Mouse (Mus musculus): ENCODE data around the gene Nckap5l. TPM values are rescaled to one million over a fixed set of nuclear protein-coding genes. Genes with fewer than 3 reads are reported as not detected.
A peak's percentile ranks its signal among the peaks of the same experiment; 100 is the strongest.

The Nckap5l gene
- polyA plus RNA-seq, 1 experiment = 18.6 TPM

GRCm38 (mm10) chr15:99498356-99498755, 40.8 kb upstream of the Nckap5l start:
- H3K4me1 ChIP-seq (ENCODE audit: control insufficient read depth, insufficient read depth, low read length) = peaks cover 3% of the 10 kb centered on the region; the same call in 1 of the 2 replicates
- no peak overlapping the region for H3K4me3 ChIP-seq (ENCODE audit: insufficient read depth, low read length)

DNA sequence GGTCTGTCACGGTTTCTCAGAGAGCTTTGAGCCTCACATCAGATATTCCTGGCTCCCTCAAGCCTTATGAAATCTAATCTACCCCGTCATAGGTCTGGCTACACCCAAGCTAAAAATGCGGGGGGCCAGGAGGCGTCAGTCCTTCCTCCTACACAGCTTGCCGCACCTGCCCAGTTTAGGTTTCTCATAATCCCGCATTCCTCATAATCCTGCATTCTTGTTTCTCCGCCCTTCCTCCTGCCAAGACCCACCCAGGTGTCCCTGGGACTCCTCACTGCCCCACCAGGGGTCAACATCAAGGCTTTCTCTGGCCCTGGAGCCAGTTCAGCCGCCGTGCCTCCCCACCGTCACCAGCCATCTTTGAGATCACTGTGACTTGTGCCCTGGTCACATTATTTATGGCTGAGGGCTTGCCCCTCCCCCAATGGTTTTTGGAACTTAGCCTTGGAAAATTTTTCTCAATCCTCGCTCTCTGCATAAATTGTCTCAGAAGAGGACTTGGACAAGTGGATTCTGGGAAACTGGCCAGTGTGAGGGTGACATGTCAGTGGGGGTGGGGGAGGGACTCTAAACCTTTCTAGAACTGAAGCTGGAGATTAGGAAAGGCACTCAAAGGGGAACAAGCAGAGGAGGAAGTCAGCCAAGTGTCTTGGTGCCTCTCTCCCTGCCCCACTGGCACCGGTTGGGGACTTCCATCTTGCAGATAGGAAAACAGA, 40.1 kb upstream of the Nckap5l start:
- H3K27ac ChIP-seq (ENCODE audit: insufficient read depth, low read length) = peak overlapping the region; percentile 41
- no peak overlapping the region for H3K4me3 ChIP-seq (ENCODE audit: insufficient read depth, low read length)
- H3K4me1 ChIP-seq (ENCODE audit: control insufficient read depth, insufficient read depth, low read length) = peaks cover 3% of the 10 kb centered on the region; the same call in 1 of the 2 replicates
- TF ChIP-seq CTCF (IDR thresholded peaks at IDR 0.05; ENCODE audit: borderline replicate concordance, insufficient read depth, low read length) = no peak
- no peak for TF ChIP-seq POLR2A (IDR thresholded peaks at IDR 0.05; ENCODE audit: low read depth, low read length)

More at GRCm38 (mm10) chr15:99498356-99498755, 40.8 kb upstream of the Nckap5l start:
- H3K27ac ChIP-seq (ENCODE audit: insufficient read depth, low read length) = no peak overlapping the region
- TF ChIP-seq CTCF (IDR thresholded peaks at IDR 0.05; ENCODE audit: borderline replicate concordance, insufficient read depth, low read length) (no peak), POLR2A (IDR thresholded peaks at IDR 0.05; ENCODE audit: low read depth, low read length) (no peak)

DNA sequence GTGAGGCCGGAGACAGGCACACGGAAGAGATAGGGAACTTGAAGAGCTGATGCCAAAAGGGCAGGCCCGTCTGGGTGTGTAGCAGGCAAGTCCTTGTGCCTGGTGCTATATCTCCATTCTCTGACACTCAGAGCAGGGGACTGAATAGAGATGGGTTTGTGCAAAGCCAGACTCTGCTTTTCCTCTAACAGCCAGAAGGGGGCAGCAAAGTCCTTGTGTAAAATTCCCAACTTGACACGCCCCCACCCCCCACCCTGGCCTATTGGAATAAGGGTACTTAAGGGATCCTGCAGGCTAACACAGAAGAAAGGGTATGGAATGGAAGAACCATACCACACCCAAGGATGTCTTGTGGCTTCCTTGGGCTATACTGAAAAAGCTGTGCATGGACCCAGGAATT, 39.5 kb upstream of the Nckap5l start:
- peak overlapping the region; percentile 41 for H3K27ac ChIP-seq (ENCODE audit: insufficient read depth, low read length)
- peaks cover under 1% of the 10 kb centered on the region; the same call in 1 of the 2 replicates for H3K4me1 ChIP-seq (ENCODE audit: control insufficient read depth, insufficient read depth, low read length)

GRCm38 (mm10) chr15:99484745-99485144, 27.2 kb upstream of the Nckap5l start:
- no peak overlapping the region for H3K27ac ChIP-seq (ENCODE audit: insufficient read depth, low read length)
- H3K4me3 ChIP-seq (ENCODE audit: insufficient read depth, low read length) = no peak overlapping the region
- TF ChIP-seq POLR2A (IDR thresholded peaks at IDR 0.05; ENCODE audit: low read depth, low read length) = no peak
- no peak for TF ChIP-seq CTCF (IDR thresholded peaks at IDR 0.05; ENCODE audit: borderline replicate concordance, insufficient read depth, low read length)
- H3K4me1 ChIP-seq (ENCODE audit: control insufficient read depth, insufficient read depth, low read length) = no peaks in the 10 kb centered on the region

More for the DNA sequence above, 39.5 kb upstream of the Nckap5l start:
- TF ChIP-seq POLR2A (IDR thresholded peaks at IDR 0.05; ENCODE audit: low read depth, low read length) (no peak), CTCF (IDR thresholded peaks at IDR 0.05; ENCODE audit: borderline replicate concordance, insufficient read depth, low read length) (0 out of 2 replicates have a peak, but pooled peaks have one; percentile 23)
- no peak overlapping the region for H3K4me3 ChIP-seq (ENCODE audit: insufficient read depth, low read length)

DNA sequence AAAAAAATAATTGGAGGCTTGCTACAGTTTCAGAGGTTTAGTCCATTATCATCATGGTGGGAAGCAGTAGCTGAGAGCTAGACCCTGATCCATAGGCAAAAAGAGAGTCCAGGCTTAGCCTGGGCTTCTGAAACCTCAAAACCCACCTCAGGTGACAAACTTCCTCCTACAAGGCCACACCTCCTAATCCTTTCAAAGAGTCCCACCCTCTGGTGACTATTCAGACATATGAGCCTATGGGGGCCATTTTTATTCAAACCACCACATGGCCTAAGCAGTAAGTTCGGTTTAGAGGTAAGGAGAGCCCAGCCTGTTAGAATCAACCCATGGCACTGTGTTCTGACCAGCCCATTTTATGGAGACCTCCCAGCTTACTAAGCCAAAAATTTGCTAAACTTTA, 18.3 kb upstream of the Nckap5l start:
- Histone ChIP-seq H3K4me3 (ENCODE audit: insufficient read depth, low read length) (no peak overlapping the region), H3K4me1 (ENCODE audit: control insufficient read depth, insufficient read depth, low read length) (no peaks in the 10 kb centered on the region), H3K27ac (ENCODE audit: insufficient read depth, low read length) (no peak overlapping the region)
- TF ChIP-seq CTCF (IDR thresholded peaks at IDR 0.05; ENCODE audit: borderline replicate concordance, insufficient read depth, low read length) (no peak), POLR2A (IDR thresholded peaks at IDR 0.05; ENCODE audit: low read depth, low read length) (no peak; the same call in 1 of the 2 replicates)

DNA sequence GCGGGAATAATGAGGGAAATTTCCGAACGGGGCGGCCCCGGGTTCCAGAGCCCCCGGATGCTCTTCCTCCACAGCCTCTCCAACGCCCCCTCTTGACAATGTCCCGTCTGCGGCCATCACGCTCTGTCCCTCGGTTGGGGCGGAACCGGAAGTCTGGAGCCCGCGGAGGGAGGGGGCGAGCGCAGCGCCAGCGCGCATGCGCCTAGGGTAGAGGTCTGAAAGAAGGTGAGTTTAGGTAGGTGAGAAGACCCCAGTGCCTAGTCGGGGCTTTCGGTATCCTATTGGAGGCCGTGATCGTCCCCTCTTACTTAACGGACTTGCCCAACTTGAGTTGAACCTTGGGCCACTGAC, 17.0 kb upstream of the Nckap5l start, which contains the start of gene Bcdin3d:
TSS of gene Bcdin3d (minus strand) at position 155 of the 351 bp plus-strand sequence.
- H3K4me3 ChIP-seq (ENCODE audit: insufficient read depth, low read length) = peak within 1 kb of the TSS; percentile 63
- H3K4me1 ChIP-seq (ENCODE audit: control insufficient read depth, insufficient read depth, low read length) = no peaks in the 10 kb centered on the region
- TF ChIP-seq POLR2A (IDR thresholded peaks at IDR 0.05; ENCODE audit: low read depth, low read length) (peak; percentile 67), CTCF (IDR thresholded peaks at IDR 0.05; ENCODE audit: borderline replicate concordance, insufficient read depth, low read length) (peak; percentile 16; the same call in 1 of the 2 replicates)
- H3K27ac ChIP-seq (ENCODE audit: insufficient read depth, low read length) = peak within 1 kb of the TSS; percentile 84

- TF ChIP-seq CTCF (IDR thresholded peaks at IDR 0.05; ENCODE audit: borderline replicate concordance, insufficient read depth, low read length) (no peak), POLR2A (IDR thresholded peaks at IDR 0.05; ENCODE audit: low read depth, low read length) (peak; percentile 48; the same call in 1 of the 2 replicates)
- peak overlapping the region; percentile 84 for H3K27ac ChIP-seq (ENCODE audit: insufficient read depth, low read length)
- peak overlapping the region; percentile 63 for H3K4me3 ChIP-seq (ENCODE audit: insufficient read depth, low read length)
- no peaks in the 10 kb centered on the region for H3K4me1 ChIP-seq (ENCODE audit: control insufficient read depth, insufficient read depth, low read length)
Measured at GRCm38 (mm10) chr15:99473801-99474575, 16.4 kb upstream of the Nckap5l start.

- TF ChIP-seq CTCF (IDR thresholded peaks at IDR 0.05; ENCODE audit: borderline replicate concordance, insufficient read depth, low read length) (no peak), POLR2A (IDR thresholded peaks at IDR 0.05; ENCODE audit: low read depth, low read length) (no peak)
- H3K27ac ChIP-seq (ENCODE audit: insufficient read depth, low read length) = no peak overlapping the region
- no peak overlapping the region for H3K4me3 ChIP-seq (ENCODE audit: insufficient read depth, low read length)
- H3K4me1 ChIP-seq (ENCODE audit: control insufficient read depth, insufficient read depth, low read length) = no peaks in the 10 kb centered on the region
Measured at GRCm38 (mm10) chr15:99472972-99473371, 15.4 kb upstream of the Nckap5l start.

GRCm38 (mm10) chr15:99471677-99472063, 14.1 kb upstream of the Nckap5l start:
- no peak for TF ChIP-seq POLR2A (IDR thresholded peaks at IDR 0.05; ENCODE audit: low read depth, low read length)
- no peak for TF ChIP-seq CTCF (IDR thresholded peaks at IDR 0.05; ENCODE audit: borderline replicate concordance, insufficient read depth, low read length)
- Histone ChIP-seq H3K27ac (ENCODE audit: insufficient read depth, low read length) (no peak overlapping the region), H3K4me1 (ENCODE audit: control insufficient read depth, insufficient read depth, low read length) (no peaks in the 10 kb centered on the region), H3K4me3 (ENCODE audit: insufficient read depth, low read length) (no peak overlapping the region)
